Mouse (Mus musculus): ENCODE measurements around the gene Sh3d21. TPM values are rescaled to one million over a fixed set of nuclear protein-coding genes. Genes with fewer than 3 reads are reported as not detected.

Gene Sh3d21
- total and polyA plus RNA-seq, 3 experiments, result 0.27 to 0.69 (median 0.53) TPM

DNA sequence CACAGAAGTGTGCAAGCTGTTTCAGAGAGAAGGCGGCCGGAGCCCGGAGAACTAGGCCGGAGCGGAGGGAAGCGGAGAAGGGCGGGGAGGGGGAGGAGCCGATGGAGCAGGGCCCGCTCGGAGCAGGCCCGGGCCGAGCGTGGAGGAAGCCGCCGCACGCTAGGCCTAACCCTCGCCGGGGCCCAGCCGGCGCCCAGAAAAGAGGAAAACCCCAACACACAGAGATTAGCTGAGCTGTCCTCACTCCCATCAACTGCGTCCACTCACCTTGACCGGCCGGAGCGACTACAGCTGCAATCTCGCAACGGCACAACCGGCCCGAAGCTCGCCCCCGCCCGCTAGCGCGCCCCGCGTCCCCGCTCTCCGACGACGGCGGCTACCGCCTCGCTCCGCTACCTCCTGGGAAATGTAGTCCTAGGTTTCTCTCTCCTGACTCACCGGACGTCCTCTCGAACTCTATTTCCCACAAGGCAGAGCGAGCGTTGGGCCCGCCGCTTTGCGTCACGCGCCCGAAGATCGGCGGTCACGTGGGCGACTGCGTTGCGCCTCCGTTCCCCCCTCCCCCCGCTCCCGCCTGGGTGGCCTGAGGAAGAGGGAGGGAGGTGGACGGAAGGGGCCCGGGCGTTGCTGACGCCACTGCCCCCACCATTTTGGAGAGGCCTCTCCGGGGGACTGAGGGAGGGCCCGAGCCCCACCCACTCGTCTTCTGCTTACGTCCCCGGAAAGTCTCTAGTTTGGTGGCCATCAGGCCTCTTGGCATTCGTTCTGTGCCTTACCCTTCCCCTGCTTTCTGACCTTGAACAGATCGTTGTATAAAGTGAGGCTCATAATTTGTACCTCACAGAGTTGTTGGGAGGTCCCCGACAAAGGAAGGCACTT is 39.3 kb upstream of the Sh3d21 start, which contains the start of gene Thrap3:
Gene Thrap3 (minus strand): TSS at position 458 of the 879 bp plus-strand sequence.
- no peaks in the 10 kb centered on the region for H3K9me3 ChIP-seq (replicated peaks)
- DNase-seq (ENCODE audit: low spot score) (peak; percentile 90), ATAC-seq (ENCODE audit: extremely low read depth, insufficient number of reproducible peaks, low FRiP score, poor library complexity, severe bottlenecking) (peak; percentile 81)
- H3K27me3 ChIP-seq (ENCODE audit: insufficient read depth, low read length), result no peaks in the 10 kb centered on the region
- peaks cover 26% of the 10 kb centered on the region for H3K36me3 ChIP-seq (replicated peaks)
- TF ChIP-seq TAL1 (conservative IDR thresholded peaks at IDR 0.05; ENCODE audit: low read depth, low read length) (no peak), GATA1 (IDR thresholded peaks at IDR 0.05; ENCODE audit: borderline replicate concordance, low read length) (no peak), GATA2 (IDR thresholded peaks at IDR 0.05; ENCODE audit: borderline replicate concordance, low read depth, low read length) (no peak), POLR2AphosphoS5 (IDR thresholded peaks at IDR 0.05; ENCODE audit: insufficient replicate concordance, low read depth, low read length) (no peak), CTCF (IDR thresholded peaks at IDR 0.05; ENCODE audit: low read depth, low read length) (no peak)
- H3K4me3 ChIP-seq (ENCODE audit: low read depth, low read length), result peak within 1 kb of the TSS; percentile 77
- H3K4me1 ChIP-seq (ENCODE audit: insufficient read depth, low read depth, low read length), result peaks cover 47% of the 10 kb centered on the region

DNA sequence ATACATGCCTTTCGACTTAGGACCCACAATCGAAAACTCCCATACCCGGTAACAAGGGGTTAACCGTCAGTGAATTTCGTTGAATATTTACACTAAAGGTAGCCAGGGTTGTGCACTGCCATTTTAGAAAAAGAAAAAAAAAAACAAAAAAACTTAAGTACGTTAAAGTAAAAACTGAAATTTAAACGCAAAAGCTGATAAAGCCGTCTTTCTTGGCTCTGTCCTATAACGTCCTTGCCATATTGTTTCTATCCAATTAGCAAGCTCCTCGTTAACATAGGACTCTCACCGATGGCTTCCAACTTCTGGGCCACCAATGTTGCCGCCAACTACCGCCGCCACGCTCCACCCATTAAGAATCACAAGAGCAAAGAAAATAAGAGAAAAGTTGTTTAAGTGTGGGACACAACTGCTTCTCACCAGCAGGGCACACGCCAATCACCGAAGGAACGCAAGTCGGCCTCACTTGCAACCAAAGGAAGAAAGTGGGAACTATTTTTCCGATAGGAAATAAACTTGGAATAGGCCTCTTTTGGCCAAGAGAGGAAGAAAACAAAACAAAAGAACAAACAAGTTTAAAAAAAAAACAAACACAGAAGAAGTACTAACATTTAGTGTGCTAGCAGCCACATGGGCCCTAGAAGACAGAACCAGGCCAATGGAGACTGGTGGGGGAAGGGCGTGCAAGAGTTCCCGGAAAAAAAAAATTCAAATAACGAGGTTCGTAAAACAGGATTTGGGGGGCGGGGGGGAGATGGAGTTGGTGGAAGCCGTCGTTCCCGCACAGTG is 38.4 kb upstream of the Sh3d21 start:
- Histone ChIP-seq H3K4me1 (ENCODE audit: insufficient read depth, low read depth, low read length) (peaks cover 49% of the 10 kb centered on the region), H3K36me3 (replicated peaks) (peaks cover 31% of the 10 kb centered on the region), H3K27me3 (ENCODE audit: insufficient read depth, low read length) (no peaks in the 10 kb centered on the region), H3K9me3 (replicated peaks) (no peaks in the 10 kb centered on the region), H3K4me3 (ENCODE audit: low read depth, low read length) (peak overlapping the region; percentile 77)
- ATAC-seq (ENCODE audit: extremely low read depth, insufficient number of reproducible peaks, low FRiP score, poor library complexity, severe bottlenecking) (0 out of 2 replicates have a peak, but pooled peaks have one; percentile 4), DNase-seq (ENCODE audit: low spot score) (peak; percentile 40)
- TF ChIP-seq GATA2 (IDR thresholded peaks at IDR 0.05; ENCODE audit: borderline replicate concordance, low read depth, low read length), result no peak
- TF ChIP-seq POLR2AphosphoS5 (IDR thresholded peaks at IDR 0.05; ENCODE audit: insufficient replicate concordance, low read depth, low read length), result no peak
- no peak for TF ChIP-seq TAL1 (conservative IDR thresholded peaks at IDR 0.05; ENCODE audit: low read depth, low read length)
- TF ChIP-seq GATA1 (IDR thresholded peaks at IDR 0.05; ENCODE audit: borderline replicate concordance, low read length), result no peak
- TF ChIP-seq CTCF (IDR thresholded peaks at IDR 0.05; ENCODE audit: low read depth, low read length), result no peak

DNA sequence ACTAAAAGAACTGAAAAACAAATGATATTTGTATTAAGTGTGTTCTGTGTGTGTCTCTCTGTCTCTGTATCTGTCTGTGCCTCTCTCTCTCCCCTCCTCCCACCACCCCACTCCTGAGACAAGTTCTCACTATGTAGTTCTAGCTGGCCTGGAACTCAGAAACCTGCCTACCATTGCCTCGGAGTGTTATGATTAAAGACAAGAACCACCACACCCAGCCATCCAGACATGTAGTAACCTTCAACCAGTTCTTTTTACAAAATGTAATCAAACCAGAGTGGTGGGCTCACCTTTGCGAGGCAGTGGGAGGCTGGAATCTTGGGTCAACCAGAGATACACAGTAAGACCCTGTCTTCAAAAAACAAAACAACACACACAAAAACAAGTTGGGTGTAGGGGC is 37.4 kb upstream of the Sh3d21 start:
- Histone ChIP-seq H3K4me1 (ENCODE audit: insufficient read depth, low read depth, low read length) (peaks cover 55% of the 10 kb centered on the region), H3K27me3 (ENCODE audit: insufficient read depth, low read length) (no peaks in the 10 kb centered on the region), H3K4me3 (ENCODE audit: low read depth, low read length) (peak overlapping the region; percentile 77), H3K9me3 (replicated peaks) (no peaks in the 10 kb centered on the region), H3K36me3 (replicated peaks) (peaks cover 38% of the 10 kb centered on the region)
- no peak for DNase-seq (ENCODE audit: low spot score)
- TF ChIP-seq GATA2 (IDR thresholded peaks at IDR 0.05; ENCODE audit: borderline replicate concordance, low read depth, low read length), result no peak
- TF ChIP-seq TAL1 (conservative IDR thresholded peaks at IDR 0.05; ENCODE audit: low read depth, low read length), result no peak
- TF ChIP-seq POLR2AphosphoS5 (IDR thresholded peaks at IDR 0.05; ENCODE audit: insufficient replicate concordance, low read depth, low read length), result no peak
- TF ChIP-seq GATA1 (IDR thresholded peaks at IDR 0.05; ENCODE audit: borderline replicate concordance, low read length), result no peak
- no peak for TF ChIP-seq CTCF (IDR thresholded peaks at IDR 0.05; ENCODE audit: low read depth, low read length)
- ATAC-seq (ENCODE audit: extremely low read depth, insufficient number of reproducible peaks, low FRiP score, poor library complexity, severe bottlenecking), result no peak

DNA sequence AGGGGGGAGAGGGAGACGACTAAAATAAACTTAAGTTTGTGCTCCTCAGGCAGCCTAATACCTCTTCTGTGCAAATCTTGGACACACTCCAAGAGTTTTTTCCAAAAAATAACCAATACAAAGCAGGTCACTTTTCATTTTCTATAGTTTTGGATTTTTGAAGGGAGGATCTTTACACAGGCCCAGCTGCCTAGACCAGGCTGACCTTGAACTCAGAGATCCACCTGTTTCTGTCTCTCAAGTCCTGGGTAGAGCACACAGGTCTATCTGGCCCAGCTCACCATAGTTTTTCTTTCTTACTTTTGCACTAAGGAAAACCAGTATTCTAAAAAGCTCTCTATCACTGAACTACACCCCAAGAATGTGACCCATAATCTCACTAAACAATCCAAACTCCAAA is 36.7 kb upstream of the Sh3d21 start:
- ATAC-seq (ENCODE audit: extremely low read depth, insufficient number of reproducible peaks, low FRiP score, poor library complexity, severe bottlenecking) (no peak), DNase-seq (ENCODE audit: low spot score) (no peak)
- Histone ChIP-seq H3K4me1 (ENCODE audit: insufficient read depth, low read depth, low read length) (peaks cover 56% of the 10 kb centered on the region), H3K36me3 (replicated peaks) (peaks cover 41% of the 10 kb centered on the region), H3K4me3 (ENCODE audit: low read depth, low read length) (peak overlapping the region; percentile 77), H3K27me3 (ENCODE audit: insufficient read depth, low read length) (no peaks in the 10 kb centered on the region), H3K9me3 (replicated peaks) (no peaks in the 10 kb centered on the region)
- TF ChIP-seq GATA1 (IDR thresholded peaks at IDR 0.05; ENCODE audit: borderline replicate concordance, low read length) (no peak), GATA2 (IDR thresholded peaks at IDR 0.05; ENCODE audit: borderline replicate concordance, low read depth, low read length) (no peak), CTCF (IDR thresholded peaks at IDR 0.05; ENCODE audit: low read depth, low read length) (no peak), POLR2AphosphoS5 (IDR thresholded peaks at IDR 0.05; ENCODE audit: insufficient replicate concordance, low read depth, low read length) (no peak), TAL1 (conservative IDR thresholded peaks at IDR 0.05; ENCODE audit: low read depth, low read length) (no peak)

DNA sequence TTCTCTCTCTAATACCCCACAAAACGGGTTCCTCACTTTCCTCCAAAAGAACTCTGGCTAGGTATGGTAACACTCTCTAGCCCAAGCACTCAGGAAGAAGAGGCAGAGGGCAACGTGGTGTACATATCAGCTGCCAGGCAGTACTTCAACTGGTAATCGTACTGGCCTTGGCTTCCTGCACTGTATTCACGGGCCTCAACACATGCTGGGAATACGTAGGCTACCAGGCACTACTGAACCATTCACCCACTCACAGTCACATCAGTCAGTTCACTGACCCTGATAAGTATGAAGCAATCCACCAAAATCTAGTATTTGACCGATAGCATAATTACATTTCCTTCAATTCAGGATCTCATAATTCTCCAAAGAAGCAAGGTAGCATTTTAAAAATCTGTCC is 36.3 kb upstream of the Sh3d21 start:
- peaks cover 46% of the 10 kb centered on the region for H3K36me3 ChIP-seq (replicated peaks)
- peaks cover 58% of the 10 kb centered on the region for H3K4me1 ChIP-seq (ENCODE audit: insufficient read depth, low read depth, low read length)
- TF ChIP-seq CTCF (IDR thresholded peaks at IDR 0.05; ENCODE audit: low read depth, low read length), result no peak
- no peak for TF ChIP-seq POLR2AphosphoS5 (IDR thresholded peaks at IDR 0.05; ENCODE audit: insufficient replicate concordance, low read depth, low read length)
- TF ChIP-seq GATA1 (IDR thresholded peaks at IDR 0.05; ENCODE audit: borderline replicate concordance, low read length), result no peak
- TF ChIP-seq TAL1 (conservative IDR thresholded peaks at IDR 0.05; ENCODE audit: low read depth, low read length), result no peak
- TF ChIP-seq GATA2 (IDR thresholded peaks at IDR 0.05; ENCODE audit: borderline replicate concordance, low read depth, low read length), result no peak
- ATAC-seq (ENCODE audit: extremely low read depth, insufficient number of reproducible peaks, low FRiP score, poor library complexity, severe bottlenecking), result no peak
- DNase-seq (ENCODE audit: low spot score), result no peak
- H3K27me3 ChIP-seq (ENCODE audit: insufficient read depth, low read length), result no peaks in the 10 kb centered on the region
- H3K9me3 ChIP-seq (replicated peaks), result no peaks in the 10 kb centered on the region
- H3K4me3 ChIP-seq (ENCODE audit: low read depth, low read length), result peak overlapping the region; percentile 77
